Mouse (Mus musculus) forebrain, embryonic 15.5 days (tissue): Measurements from ENCODE around the gene Myo10. TPM values are rescaled to one million over a fixed set of nuclear protein-coding genes. Genes with fewer than 3 reads are reported as not detected.

ENCODE experiments used
- ATAC-seq: fragments of 200-750 bp; cut with Nextera tagmentation; replicated peaks from 2 replicates; pipeline ENCODE4 v1.8.0; 2017; ENCODE audit warnings: mild to moderate bottlenecking, moderate TSS enrichment, moderate library complexity
- H3K27ac ChIP-seq: fragments of 300-500 bp; sonication (generic); replicated peaks from 2 replicates; pipeline ENCODE4 v1.5.1; 2015; ENCODE audit warnings: mild to moderate bottlenecking, inconsistent platforms
- H3K27me3 ChIP-seq: fragments of 300-500 bp; sonication (generic); 2 replicates; pipeline ENCODE4 v1.6.1; 2015; ENCODE audit warnings: inconsistent platforms
- H3K36me3 ChIP-seq: fragments of 300-500 bp; sonication (generic); 2 replicates; pipeline ENCODE4 v1.6.1; 2015; ENCODE audit warnings: mild to moderate bottlenecking, inconsistent platforms
- H3K4me1 ChIP-seq: fragments of 300-500 bp; sonication (generic); 2 replicates; pipeline ENCODE4 v1.6.1; 2015; ENCODE audit warnings: inconsistent platforms
- H3K4me2 ChIP-seq: fragments of 300-500 bp; sonication (generic); replicated peaks from 2 replicates; pipeline ENCODE4 v1.6.1; 2015; ENCODE audit warnings: mild to moderate bottlenecking, inconsistent platforms
- H3K4me3 ChIP-seq: fragments of 300-500 bp; sonication (generic); 2 replicates; pipeline ENCODE4 v1.5.1; 2015; ENCODE audit warnings: mild to moderate bottlenecking, inconsistent platforms
- H3K9ac ChIP-seq: fragments of 300-500 bp; sonication (generic); replicated peaks from 2 replicates; pipeline ENCODE4 v1.6.1; 2015; ENCODE audit warnings: mild to moderate bottlenecking, inconsistent platforms
- H3K9me3 ChIP-seq: fragments of 300-500 bp; sonication (generic); 2 replicates; pipeline ENCODE4 v1.6.1; 2016; ENCODE audit warnings: inconsistent platforms
- WGBS: fragments of 180-500 bp; shearing (Covaris S2); methylation state at CpG from one replicate; pipeline ENCODE4 v1.1.7; 2015; ENCODE audit warnings: mixed read lengths; 5-methylcytosine and 5-hydroxymethylcytosine counted together
- polyA plus RNA-seq: library from polyadenylated mRNA; unstranded; fragments of >200 nt; fragmentation: Nextera tagmentation; extraction: Ambion mirVana; gene quantifications from 2 replicates; pipeline ENCODE4 v1.2.1, GENCODE M21; 2015

Gene Myo10
- polyA plus RNA-seq, 1 experiment from 2014 or later, result 43.0 TPM

GRCm38 (mm10) chr15:25699032-25699557 lies 76.8 kb downstream of the Myo10 start:
- no peak for ATAC-seq
- Histone ChIP-seq H3K9me3 (no peaks in the 10 kb centered on the region), H3K4me3 (no peak overlapping the region), H3K27ac (no peak overlapping the region), H3K36me3 (no peaks in the 10 kb centered on the region), H3K4me2 (no peak overlapping the region), H3K27me3 (no peaks in the 10 kb centered on the region), H3K9ac (no peak overlapping the region), H3K4me1 (no peaks in the 10 kb centered on the region)
- WGBS, result 88% methylated on average over 4 of the region's 4 CpGs

GRCm38 (mm10) chr15:25702602-25703001 lies 80.3 kb downstream of the Myo10 start:
- no peak overlapping the region for H3K9ac ChIP-seq
- no peaks in the 10 kb centered on the region for H3K27me3 ChIP-seq
- no peak for ATAC-seq
- no peaks in the 10 kb centered on the region for H3K4me1 ChIP-seq
- no peak overlapping the region for H3K4me2 ChIP-seq
- 99% methylated on average over 5 of the region's 5 CpGs for WGBS
- H3K36me3 ChIP-seq, result no peaks in the 10 kb centered on the region
- no peaks in the 10 kb centered on the region for H3K9me3 ChIP-seq
- H3K27ac ChIP-seq, result no peak overlapping the region
- no peak overlapping the region for H3K4me3 ChIP-seq

- Histone ChIP-seq H3K4me3 (no peak overlapping the region), H3K4me1 (no peaks in the 10 kb centered on the region), H3K27me3 (no peaks in the 10 kb centered on the region), H3K27ac (no peak overlapping the region), H3K36me3 (no peaks in the 10 kb centered on the region), H3K9me3 (no peaks in the 10 kb centered on the region), H3K4me2 (no peak overlapping the region), H3K9ac (no peak overlapping the region)
- ATAC-seq, result no peak
- 85% methylated on average over 11 of the region's 11 CpGs for WGBS
These were observed 82.7 kb downstream of the Myo10 start for GRCm38 (mm10) chr15:25704809-25705585.

GRCm38 (mm10) chr15:25706874-25707554 lies 84.7 kb downstream of the Myo10 start:
- no peak for ATAC-seq
- H3K9ac ChIP-seq, result no peak overlapping the region
- no peaks in the 10 kb centered on the region for H3K9me3 ChIP-seq
- 88% methylated on average over 19 of the region's 19 CpGs for WGBS
- no peak overlapping the region for H3K4me3 ChIP-seq
- H3K27me3 ChIP-seq, result no peaks in the 10 kb centered on the region
- no peaks in the 10 kb centered on the region for H3K4me1 ChIP-seq
- H3K27ac ChIP-seq, result no peak overlapping the region
- H3K36me3 ChIP-seq, result no peaks in the 10 kb centered on the region
- no peak overlapping the region for H3K4me2 ChIP-seq

GRCm38 (mm10) chr15:25707891-25708290 lies 85.6 kb downstream of the Myo10 start:
- Histone ChIP-seq H3K4me2 (no peak overlapping the region), H3K9me3 (no peaks in the 10 kb centered on the region), H3K27me3 (0 out of 2 replicates have a peak, but pooled peaks cover 1% of the 10 kb centered on the region), H3K4me1 (no peaks in the 10 kb centered on the region), H3K36me3 (no peaks in the 10 kb centered on the region), H3K27ac (no peak overlapping the region), H3K4me3 (no peak overlapping the region), H3K9ac (no peak overlapping the region)
- ATAC-seq, result no peak
- 42% methylated on average over 1 of the region's 1 CpGs for WGBS

GRCm38 (mm10) chr15:25710876-25711275 lies 88.6 kb downstream of the Myo10 start:
- ATAC-seq, result no peak
- 94% methylated on average over 10 of the region's 10 CpGs for WGBS
- no peak overlapping the region for H3K9ac ChIP-seq
- H3K9me3 ChIP-seq, result no peaks in the 10 kb centered on the region
- H3K27me3 ChIP-seq, result 0 out of 2 replicates have a peak, but pooled peaks cover 4% of the 10 kb centered on the region
- H3K36me3 ChIP-seq, result no peaks in the 10 kb centered on the region
- H3K27ac ChIP-seq, result no peak overlapping the region
- H3K4me3 ChIP-seq, result no peak overlapping the region
- peaks cover 24% of the 10 kb centered on the region for H3K4me1 ChIP-seq
- no peak overlapping the region for H3K4me2 ChIP-seq

GRCm38 (mm10) chr15:25712877-25713276 lies 90.6 kb downstream of the Myo10 start:
- WGBS, result 61% methylated on average over 4 of the region's 4 CpGs
- 0 out of 2 replicates have a peak, but pooled peaks cover 4% of the 10 kb centered on the region for H3K27me3 ChIP-seq
- no peaks in the 10 kb centered on the region for H3K9me3 ChIP-seq
- no peak overlapping the region for H3K27ac ChIP-seq
- no peaks in the 10 kb centered on the region for H3K36me3 ChIP-seq
- no peak for ATAC-seq
- peaks cover 25% of the 10 kb centered on the region for H3K4me1 ChIP-seq
- H3K4me2 ChIP-seq, result no peak overlapping the region
- H3K4me3 ChIP-seq, result no peak overlapping the region
- H3K9ac ChIP-seq, result no peak overlapping the region

- Histone ChIP-seq H3K36me3 (no peaks in the 10 kb centered on the region), H3K4me3 (peak overlapping the region; percentile 38), H3K9me3 (no peaks in the 10 kb centered on the region), H3K4me2 (peak overlapping the region; percentile 65), H3K27me3 (0 out of 2 replicates have a peak, but pooled peaks cover 4% of the 10 kb centered on the region), H3K9ac (peak overlapping the region; percentile 40), H3K4me1 (peaks cover 25% of the 10 kb centered on the region), H3K27ac (no peak overlapping the region)
- 41% methylated on average over 38 of the region's 38 CpGs for WGBS
- ATAC-seq, result peak; percentile 67
These were observed 91.4 kb downstream of the Myo10 start for GRCm38 (mm10) chr15:25713587-25714361.

GRCm38 (mm10) chr15:25715218-25715995 lies 93.1 kb downstream of the Myo10 start:
- Histone ChIP-seq H3K36me3 (no peaks in the 10 kb centered on the region), H3K27ac (no peak overlapping the region), H3K4me1 (peaks cover 25% of the 10 kb centered on the region), H3K9me3 (no peaks in the 10 kb centered on the region), H3K4me2 (no peak overlapping the region), H3K27me3 (0 out of 2 replicates have a peak, but pooled peaks cover 4% of the 10 kb centered on the region), H3K4me3 (no peak overlapping the region), H3K9ac (no peak overlapping the region)
- ATAC-seq, result peak; percentile 27
- WGBS, result 50% methylated on average over 10 of the region's 10 CpGs

GRCm38 (mm10) chr15:25715996-25716395 lies 93.7 kb downstream of the Myo10 start:
- H3K27me3 ChIP-seq, result 0 out of 2 replicates have a peak, but pooled peaks cover 4% of the 10 kb centered on the region
- peaks cover 25% of the 10 kb centered on the region for H3K4me1 ChIP-seq
- WGBS, result 57% methylated on average over 11 of the region's 11 CpGs
- H3K36me3 ChIP-seq, result no peaks in the 10 kb centered on the region
- H3K9ac ChIP-seq, result no peak overlapping the region
- H3K4me3 ChIP-seq, result no peak overlapping the region
- H3K4me2 ChIP-seq, result no peak overlapping the region
- no peaks in the 10 kb centered on the region for H3K9me3 ChIP-seq
- no peak for ATAC-seq
- H3K27ac ChIP-seq, result no peak overlapping the region

GRCm38 (mm10) chr15:25717006-25717405 lies 94.7 kb downstream of the Myo10 start:
- peaks cover 25% of the 10 kb centered on the region for H3K4me1 ChIP-seq
- peak; percentile 27; the same call in 1 of the 2 replicates for ATAC-seq
- WGBS, result 19% methylated on average over 3 of the region's 3 CpGs

More at GRCm38 (mm10) chr15:25717006-25717405, 94.7 kb downstream of the Myo10 start:
- no peaks in the 10 kb centered on the region for H3K9me3 ChIP-seq
- H3K4me3 ChIP-seq, result no peak overlapping the region
- H3K27ac ChIP-seq, result no peak overlapping the region
- no peaks in the 10 kb centered on the region for H3K36me3 ChIP-seq
- H3K27me3 ChIP-seq, result 0 out of 2 replicates have a peak, but pooled peaks cover 4% of the 10 kb centered on the region
- H3K9ac ChIP-seq, result no peak overlapping the region
- H3K4me2 ChIP-seq, result no peak overlapping the region
